Mouse (Mus musculus) erythroblast, adult 5-6 weeks (primary cell): ENCODE data around the gene Tbc1d10c. TPM values are rescaled to one million over a fixed set of nuclear protein-coding genes. Genes with fewer than 3 reads are reported as not detected.
"Not testable (repeated sequence)": the region's sequence is repeated elsewhere in the genome, so short reads cannot be mapped to it uniquely, and the experiment has no call there.

Experiments used
- ATAC-seq: replicated peaks from 2 replicates; pipeline ENCODE4 v1.8.0; 2016; ENCODE audit warnings: moderate number of reproducible peaks, mild to moderate bottlenecking, moderate TSS enrichment, inconsistent platforms; ENCODE audit not compliant: poor library complexity, low FRiP score, severe bottlenecking
- total RNA-seq, 2 experiments: library from RNA; stranded (forward) in 1 of 2; stranded (reverse) in 1 of 2; fragments of 150-400 nt in 1 of 2; fragments of 200-764, 138-1000 nt in 1 of 2; gene quantifications; 2 replicates each; pipeline versions ENCODE4 v1.2.3 to v1.2.4; 2015 to 2017; ENCODE audit warnings: low replicate concordance in 2 of 2

Gene Tbc1d10c
- total RNA-seq, 2 experiments from 2014 or later: 5.8 to 8.8 TPM

- no peak for ATAC-seq
These were observed 42.3 kb downstream of the Tbc1d10c start for GRCm38 (mm10) chr19:4148819-4149218.

- ATAC-seq: peak; percentile 84
These were observed 42.6 kb downstream of the Tbc1d10c start, which contains the start of gene Coro1b for GRCm38 (mm10) chr19:4148491-4148806. Gene Coro1b (plus strand): TSS chr19:4148619.

GRCm38 (mm10) chr19:4147782-4148490 lies 43.1 kb downstream of the Tbc1d10c start:
- ATAC-seq: peak; percentile 20

- no peak for ATAC-seq
These were observed 44.1 kb downstream of the Tbc1d10c start for GRCm38 (mm10) chr19:4147022-4147405.

DNA sequence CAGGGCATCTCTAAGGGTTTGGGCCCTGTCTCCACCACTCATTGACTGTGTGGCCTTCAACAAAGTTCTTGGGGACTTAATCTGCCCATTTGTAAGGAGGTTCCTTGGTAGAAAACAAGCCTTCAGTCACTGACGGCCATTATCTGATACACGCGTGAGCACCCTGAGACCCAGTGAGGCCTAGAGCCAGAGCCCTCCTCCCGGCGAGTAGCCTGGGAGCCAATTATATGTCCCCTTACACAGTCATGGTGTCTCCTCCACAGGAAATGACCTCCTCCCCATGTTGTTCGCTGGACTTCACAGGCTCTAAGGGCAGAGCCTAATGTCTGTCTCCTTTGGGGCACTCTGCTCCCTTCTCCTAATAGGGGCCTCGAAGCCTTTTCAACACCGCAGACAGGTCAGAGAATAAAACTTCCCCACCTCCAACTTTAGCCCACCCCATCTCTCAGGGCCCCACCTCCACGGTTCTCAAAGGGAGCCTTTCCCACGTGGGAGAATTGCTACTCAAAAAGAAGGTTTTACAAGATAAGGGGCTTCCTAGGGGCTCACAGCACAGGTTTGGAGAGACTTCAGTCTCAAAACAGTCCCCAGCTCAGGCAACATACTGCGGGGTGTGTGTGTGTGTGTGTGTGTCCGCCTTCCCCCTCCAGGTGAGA lies 44.6 kb downstream of the Tbc1d10c start:
- no peak for ATAC-seq

- ATAC-seq: no peak
These were observed 45.1 kb downstream of the Tbc1d10c start for GRCm38 (mm10) chr19:4145936-4146335.

DNA sequence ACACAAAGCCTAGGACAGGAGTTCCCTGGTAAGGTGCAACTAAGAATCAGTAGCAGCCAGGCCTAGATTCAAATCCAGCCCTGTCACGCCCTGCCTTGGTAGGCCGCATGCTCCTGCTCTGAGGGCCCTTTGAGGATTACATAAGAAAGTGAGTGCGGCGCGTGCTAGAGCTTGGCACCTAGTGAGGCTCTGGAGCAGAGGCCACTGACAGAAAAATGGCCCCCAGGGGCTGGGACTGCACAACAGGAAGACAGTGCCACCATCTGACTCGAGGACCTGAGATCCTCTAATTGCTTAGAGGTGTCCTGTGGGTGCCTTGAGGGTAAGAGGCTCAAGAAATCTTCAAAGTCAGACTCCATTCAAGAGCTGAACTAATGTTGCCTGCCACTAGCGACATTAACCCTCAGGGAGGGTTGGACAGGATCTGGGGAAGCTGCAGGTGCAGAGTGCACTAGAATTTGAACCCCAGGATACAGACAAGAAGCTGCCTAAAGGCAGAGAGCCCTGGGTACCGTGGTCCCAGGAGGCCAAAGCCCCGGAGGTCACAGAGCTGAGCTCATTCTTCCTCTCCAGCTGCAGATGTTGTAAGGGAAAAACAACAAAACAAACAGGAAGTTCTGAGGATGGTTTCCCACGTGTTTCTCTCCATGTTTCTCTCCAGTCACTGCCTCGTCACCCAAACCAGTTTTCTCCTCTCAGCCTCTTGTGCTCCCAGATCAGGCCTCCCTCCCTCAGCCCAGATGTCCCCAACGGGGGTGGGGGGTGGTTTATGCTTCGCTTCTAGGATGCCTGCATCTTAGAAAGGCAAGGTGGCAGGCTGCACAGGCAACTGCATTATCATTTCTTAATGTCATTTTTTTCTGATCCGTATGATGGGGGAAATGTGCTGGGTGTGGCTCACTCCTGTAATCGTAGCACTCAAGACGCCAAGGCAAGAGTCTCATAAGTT lies 46.3 kb downstream of the Tbc1d10c start:
- ATAC-seq: no peak

DNA sequence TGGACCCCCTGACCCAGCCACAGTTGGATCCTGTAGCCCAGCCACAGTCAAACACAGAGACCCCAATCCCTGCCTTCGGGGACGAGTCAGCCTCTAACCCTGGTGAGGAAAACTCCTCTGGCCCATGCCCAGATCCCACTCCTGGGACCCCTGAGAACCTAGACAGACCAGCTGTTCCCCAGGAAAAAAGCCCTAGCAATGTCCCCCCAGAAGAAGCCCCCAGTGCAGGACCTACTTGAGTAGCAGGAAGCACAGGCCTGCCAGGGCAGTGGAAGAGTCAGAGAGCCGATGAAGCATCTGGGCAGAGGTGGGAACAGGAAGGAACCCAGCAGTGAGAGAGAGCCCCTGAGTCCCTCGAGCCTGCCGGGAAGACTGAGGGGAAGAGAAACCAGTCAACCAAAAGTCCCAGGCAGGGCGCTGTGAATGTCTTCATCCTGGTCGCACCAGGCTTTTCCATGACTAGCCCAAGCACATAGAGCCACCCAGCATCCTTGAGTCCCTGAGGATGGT lies 47.3 kb downstream of the Tbc1d10c start, which contains the start of gene Cabp4:
Gene Cabp4, minus strand, starts transcription at position 275 of the 510 bp plus-strand sequence.
- no peak for ATAC-seq

GRCm38 (mm10) chr19:4142416-4143173 lies 48.5 kb downstream of the Tbc1d10c start:
- no peak for ATAC-seq

- no peak for ATAC-seq
These were observed 50.9 kb downstream of the Tbc1d10c start for GRCm38 (mm10) chr19:4140147-4140546.

DNA sequence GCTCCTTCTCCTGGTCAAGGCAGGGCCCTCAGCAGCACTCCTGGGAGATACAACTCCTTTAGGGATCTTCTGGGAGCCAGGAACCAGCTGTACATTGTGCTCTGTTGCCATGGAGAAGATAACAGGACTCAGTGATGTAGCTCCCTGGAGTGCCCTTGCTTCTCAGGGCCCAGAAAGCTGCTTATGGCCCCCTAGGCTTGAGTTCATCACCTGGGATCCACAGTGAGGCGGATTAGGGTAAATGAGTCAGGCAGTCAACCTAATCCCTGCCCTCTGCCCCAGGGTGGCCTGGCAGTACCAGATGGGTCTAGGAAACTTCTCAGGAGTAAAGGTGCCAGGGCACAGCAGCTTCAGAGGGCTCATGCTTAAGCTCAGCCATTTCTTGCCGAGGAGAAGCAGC lies 51.6 kb downstream of the Tbc1d10c start, which contains the start of gene Gpr152:
Gene Gpr152, plus strand, starts transcription at position 342 of the 400 bp plus-strand sequence.
- no peak for ATAC-seq

DNA sequence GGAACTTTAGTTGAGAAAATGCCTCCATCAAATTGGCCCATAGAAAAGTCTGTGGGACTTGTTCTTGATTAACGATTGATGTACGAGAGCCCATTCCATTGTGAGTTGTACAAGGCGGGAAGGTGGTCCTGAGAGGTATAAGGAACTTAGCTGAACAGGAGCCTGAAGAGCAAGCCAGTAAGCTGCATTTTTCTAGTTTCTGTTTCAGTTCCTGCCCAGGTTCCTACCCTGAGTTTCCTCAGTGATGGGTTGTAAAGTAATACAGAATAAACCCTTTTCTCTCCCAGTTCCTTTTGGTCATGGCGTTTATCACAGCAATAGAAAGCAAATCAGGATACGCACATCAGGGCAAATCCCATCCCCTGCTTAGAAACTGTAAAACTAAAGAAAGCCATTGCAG lies 53.2 kb downstream of the Tbc1d10c start:
- no peak for ATAC-seq

DNA sequence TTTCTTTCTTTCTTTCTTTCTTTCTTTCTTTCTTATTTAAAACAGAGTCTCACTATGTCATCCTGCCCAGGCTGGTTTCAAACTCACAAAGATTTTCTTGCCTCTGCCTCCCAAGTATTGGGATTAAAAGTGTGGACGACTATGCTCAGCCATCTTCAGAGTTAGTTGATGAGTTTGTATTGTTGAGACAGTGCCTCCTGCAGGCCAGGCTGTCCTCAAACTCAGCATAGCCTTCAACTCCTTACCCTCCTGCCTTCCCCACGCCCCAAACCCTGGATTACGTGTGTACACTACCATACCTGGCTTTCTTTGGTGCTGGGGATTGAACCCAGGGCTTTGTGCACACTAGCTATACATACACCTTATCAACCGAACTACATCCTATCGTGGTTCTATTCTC lies 54.6 kb downstream of the Tbc1d10c start:
- ATAC-seq: peak; percentile 64

DNA sequence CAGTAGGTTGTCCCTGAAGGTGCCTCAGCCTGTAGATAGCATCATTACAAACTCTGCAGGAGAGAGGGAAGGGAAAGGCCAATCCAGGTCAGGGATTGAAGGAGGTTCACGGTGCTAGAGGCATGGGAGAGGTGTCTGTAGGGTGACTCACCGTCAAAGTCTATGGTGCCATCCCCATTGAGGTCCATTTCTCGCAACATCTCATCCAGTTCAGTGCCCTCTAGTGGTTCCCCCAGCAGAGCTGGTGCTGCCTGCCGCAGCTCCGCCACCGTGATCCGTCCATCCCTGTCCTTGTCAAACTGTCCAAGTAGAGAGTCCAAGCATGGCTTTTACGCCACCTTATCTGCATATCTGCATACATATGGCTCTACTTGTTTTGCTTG lies 55.1 kb downstream of the Tbc1d10c start:
- peak; percentile 73 for ATAC-seq

- not testable (repeated sequence) for ATAC-seq
These were observed 55.7 kb downstream of the Tbc1d10c start for GRCm38 (mm10) chr19:4135229-4135962.

- ATAC-seq: no peak
These were observed 56.7 kb downstream of the Tbc1d10c start for GRCm38 (mm10) chr19:4134354-4134753.
